In the genomic region with DNA sequence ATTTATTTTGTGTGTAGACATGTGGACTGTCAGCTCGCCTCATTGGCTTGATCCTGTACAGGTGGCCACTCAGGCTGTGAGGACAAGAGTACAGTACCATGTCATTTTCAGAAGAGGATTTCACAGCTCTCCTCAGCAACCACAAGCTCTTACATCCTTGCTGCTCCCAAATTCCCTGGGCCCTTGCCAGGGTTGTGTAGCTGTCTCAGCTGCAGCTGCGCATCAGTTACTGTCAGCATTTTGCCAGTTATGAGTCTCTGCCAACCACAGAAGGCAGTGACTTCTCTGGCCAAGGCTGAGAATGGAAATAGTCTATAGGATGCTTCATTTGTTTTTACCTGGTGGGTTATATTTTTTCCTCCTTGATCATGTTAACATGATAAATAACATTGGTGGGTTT, we compare ENCODE assay signal across 15 mouse cellular contexts. TPM values are rescaled to one million over a fixed set of nuclear protein-coding genes. Genes with fewer than 3 reads are reported as not detected.
A peak's percentile ranks its signal among the peaks of the same experiment; 100 is the strongest.
DNase-seq lines count a peak whose midpoint lies in the region; ATAC-seq and TF ChIP-seq lines count a peak whose summit lies in the region.
"Had no signal": no experiment of that assay in that cellular context is flagged by ENCODE, and none has a peak within 500 bp of the region (broad histone marks: within the 10 kb centered on the region; RNA-seq: fewer than 3 reads in every experiment).

No protein-coding gene starts in this region.

- peak; percentile 27; the same call in 1 of the 2 replicates for ATAC-seq in forebrain, postnatal 0 days
- no peak for ATAC-seq in forebrain, embryonic 12.5 days (ENCODE audit: low FRiP score)
- no peak for ATAC-seq in CD4-positive, CD25-positive, alpha-beta regulatory T cell, adult 4 months

- peak; percentile 34 for DNase-seq in forebrain, postnatal 0 days
- DNase-seq in layer of hippocampus, postnatal 14 days (ENCODE audit: low spot score in 2 of 2) = peak; percentile 12 to 15
- DNase-seq in layer of hippocampus, adult 9-11 months = no peak
- peak; percentile 9 for DNase-seq in NIH3T3 (ENCODE audit: low read depth)
- DNase-seq in left cerebral cortex, postnatal 4 days = peak; percentile 10
- DNase-seq in B cell, adult 2 months = no peak
- DNase-seq: cerebellum, adult 9-11 months had no signal

- TF ChIP-seq CTCF in forebrain, postnatal 0 days (IDR thresholded peaks at IDR 0.05; ENCODE audit: low read depth) = no peak

- WGBS in forebrain, postnatal 0 days = 59% methylated on average over 2 of the region's 2 CpGs
- 86% methylated on average over 2 of the region's 2 CpGs for WGBS in forebrain, embryonic 12.5 days

- no peaks in the 10 kb centered on the region for H3K27me3 ChIP-seq in forebrain, postnatal 0 days (ENCODE audit: insufficient read depth, low read length)
- H3K27me3 ChIP-seq in forebrain, embryonic 12.5 days = no peaks in the 10 kb centered on the region
- H3K27me3 ChIP-seq: embryonic facial prominence, embryonic 15.5 days had no signal

- no peaks in the 10 kb centered on the region for H3K36me3 ChIP-seq in forebrain, postnatal 0 days (ENCODE audit: insufficient read depth)
- no peaks in the 10 kb centered on the region for H3K36me3 ChIP-seq in forebrain, embryonic 12.5 days (replicated peaks)
- H3K36me3 ChIP-seq: embryonic facial prominence, embryonic 15.5 days had no signal

- no peak overlapping the region for H3K27ac ChIP-seq in forebrain, postnatal 0 days (ENCODE audit: low read depth, low read length)
- H3K27ac ChIP-seq in forebrain, embryonic 12.5 days = no peak overlapping the region
- H3K27ac ChIP-seq: embryonic facial prominence, embryonic 15.5 days; stomach, postnatal 0 days had no signal

- no peaks in the 10 kb centered on the region for H3K9me3 ChIP-seq in forebrain, postnatal 0 days (ENCODE audit: low read length)
- no peaks in the 10 kb centered on the region for H3K9me3 ChIP-seq in forebrain, embryonic 12.5 days
- H3K9me3 ChIP-seq: embryonic facial prominence, embryonic 15.5 days had no signal

- H3K9ac ChIP-seq in forebrain, postnatal 0 days = no peak overlapping the region
- no peak overlapping the region for H3K9ac ChIP-seq in forebrain, embryonic 12.5 days
- H3K9ac ChIP-seq: embryonic facial prominence, embryonic 15.5 days had no signal

- H3K4me2 ChIP-seq in forebrain, postnatal 0 days (ENCODE audit: low read depth) = no peak overlapping the region
- no peak overlapping the region for H3K4me2 ChIP-seq in forebrain, embryonic 12.5 days
- H3K4me2 ChIP-seq: embryonic facial prominence, embryonic 15.5 days had no signal

- intact Hi-C loops in left cerebral cortex, postnatal 4 days (cut with DNase I) = no loop called here

- H3K4me3 ChIP-seq in forebrain, postnatal 0 days (ENCODE audit: low read depth, low read length) = no peak overlapping the region
- no peak overlapping the region for H3K4me3 ChIP-seq in forebrain, embryonic 12.5 days (replicated peaks)
- H3K4me3 ChIP-seq: embryonic facial prominence, embryonic 15.5 days had no signal

- H3K4me1 ChIP-seq in forebrain, postnatal 0 days (ENCODE audit: insufficient read depth) = no peaks in the 10 kb centered on the region
- no peaks in the 10 kb centered on the region for H3K4me1 ChIP-seq in forebrain, embryonic 12.5 days
- H3K4me1 ChIP-seq: embryonic facial prominence, embryonic 15.5 days had no signal

RNA-seq across cellular contexts. Expression of gene Cyp4f18, which starts 8.7 kb away (rescaled TPM):
- total RNA-seq in forebrain, postnatal 0 days (2014; rRNA removed) = 0.77 TPM in 1 of 2 replicates, not detected in the other
- polyA plus RNA-seq in forebrain, postnatal 0 days (2015; fragmentation: Nextera tagmentation; extraction: Ambion mirVana) = 0.44 and 0.52 TPM in 2 replicates
- 0.35 and 1.6 TPM in 2 replicates for polyA plus RNA-seq in forebrain, embryonic 12.5 days (2016; fragmentation: Nextera tagmentation; extraction: Ambion mirVana)
- not detected for total RNA-seq in layer of hippocampus, postnatal 14 days (2021)
- under 1 TPM in 1 of 2 experiments, not detected in 1; 0.48 TPM for total RNA-seq in left cerebral cortex, postnatal 4 days (2021)
- polyA plus RNA-seq in CD4-positive, CD25-positive, alpha-beta regulatory T cell, adult 4 months (2017; shearing (Covaris generic)) = 1 to 10 TPM in 1 of 2 experiments, under 1 TPM in 1; 0.38 to 6.6 TPM

RNA-seq across cellular contexts. Expression of gene Olfr372, which starts 22.9 kb away (rescaled TPM):
- total RNA-seq in forebrain, postnatal 0 days (2014; rRNA removed) = not detected in 2 replicates
- polyA plus RNA-seq in forebrain, postnatal 0 days (2015; fragmentation: Nextera tagmentation; extraction: Ambion mirVana) = not detected in 2 replicates
- polyA plus RNA-seq in forebrain, embryonic 12.5 days (2016; fragmentation: Nextera tagmentation; extraction: Ambion mirVana) = not detected in 2 replicates
- not detected for total RNA-seq in layer of hippocampus, postnatal 14 days (2021)
- not detected for total RNA-seq in left cerebral cortex, postnatal 4 days (2021)
- under 1 TPM; 0.22 to 0.52 TPM for polyA plus RNA-seq in CD4-positive, CD25-positive, alpha-beta regulatory T cell, adult 4 months (2017; shearing (Covaris generic))
- total RNA-seq: gastrocnemius, postnatal 4 days; liver, adult 2 months; monocyte, adult 5-6 weeks had no signal
- polyA plus RNA-seq: embryonic facial prominence, embryonic 15.5 days; large intestine, adult 2 months; liver, adult 2 months; stomach, postnatal 0 days had no signal

Comparison
In these comparisons a context has a peak if more than half of its experiments do, and no peak if none do; other contexts are left out.
1. DNase-seq: peak in forebrain, postnatal 0 days (single experiment), layer of hippocampus, postnatal 14 days (2 of 2), NIH3T3 (single experiment) and left cerebral cortex, postnatal 4 days (single experiment); none in layer of hippocampus, adult 9-11 months (single experiment) and B cell, adult 2 months (0 of 2).